Mouse (Mus musculus): ENCODE measurements at regions not wholly inside any gene's neighbourhood (a gene's known extent, or its start where the extent isn't known, plus 50 kb on each side); places are given as distances from the start of the nearest gene placed in this dataset.

DNA sequence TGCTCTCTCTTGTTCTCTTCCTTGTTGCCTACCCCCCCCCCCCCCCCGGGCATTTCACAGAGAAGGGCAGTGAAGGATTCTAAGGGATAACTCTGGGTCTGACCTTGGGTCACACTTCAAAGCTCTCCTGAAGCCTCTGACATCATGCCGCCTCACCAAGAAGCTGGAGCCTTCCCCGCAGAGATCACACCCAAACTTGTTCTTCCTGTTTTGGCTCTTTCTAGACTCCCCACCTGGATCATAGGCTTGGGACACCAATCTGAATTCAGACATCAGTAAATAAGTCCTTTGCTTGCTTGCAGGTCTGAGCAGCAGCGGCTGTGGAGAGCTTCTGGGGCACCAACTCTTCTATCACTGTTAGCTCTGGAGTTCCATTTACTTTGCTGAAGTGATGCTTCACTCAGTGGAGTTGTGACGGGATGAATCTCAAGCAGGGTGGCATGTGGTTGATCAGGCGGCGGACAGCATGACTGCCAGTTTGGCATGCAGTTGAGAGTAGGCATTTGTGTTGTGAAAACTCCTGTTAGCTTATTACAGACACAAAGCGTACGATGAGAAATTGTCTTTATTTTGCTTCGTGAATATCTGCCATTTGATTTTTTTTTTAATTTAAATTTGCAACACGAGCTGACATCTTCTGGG lies 226.5 kb upstream of the Adgrl2 start:
- no peak overlapping the region for H3K4me2 ChIP-seq (replicated peaks; ENCODE audit: low read depth, low read length)
- no peak for DNase-seq (ENCODE audit: low spot score)
- no peak overlapping the region for H3K4me3 ChIP-seq (ENCODE audit: low read depth, low read length)
- no peak overlapping the region for H3K9ac ChIP-seq (ENCODE audit: low read depth, low read length)
- no peaks in the 10 kb centered on the region for H3K9me3 ChIP-seq (ENCODE audit: control insufficient read depth, low read length)
- H3K27me3 ChIP-seq (ENCODE audit: control insufficient read depth, insufficient read depth, low read length), result 0 out of 2 replicates have a peak, but pooled peaks cover 2% of the 10 kb centered on the region
- no peak overlapping the region for H3K27ac ChIP-seq (ENCODE audit: low read depth, low read length)
- H3K4me1 ChIP-seq (replicated peaks; ENCODE audit: control insufficient read depth, insufficient read depth, low read length), result no peaks in the 10 kb centered on the region
- no peak for ATAC-seq (ENCODE audit: low FRiP score)
- 76% methylated on average over 11 of the region's 11 CpGs for WGBS
- H3K36me3 ChIP-seq (ENCODE audit: control insufficient read depth, insufficient read depth, low read length), result no peaks in the 10 kb centered on the region

DNA sequence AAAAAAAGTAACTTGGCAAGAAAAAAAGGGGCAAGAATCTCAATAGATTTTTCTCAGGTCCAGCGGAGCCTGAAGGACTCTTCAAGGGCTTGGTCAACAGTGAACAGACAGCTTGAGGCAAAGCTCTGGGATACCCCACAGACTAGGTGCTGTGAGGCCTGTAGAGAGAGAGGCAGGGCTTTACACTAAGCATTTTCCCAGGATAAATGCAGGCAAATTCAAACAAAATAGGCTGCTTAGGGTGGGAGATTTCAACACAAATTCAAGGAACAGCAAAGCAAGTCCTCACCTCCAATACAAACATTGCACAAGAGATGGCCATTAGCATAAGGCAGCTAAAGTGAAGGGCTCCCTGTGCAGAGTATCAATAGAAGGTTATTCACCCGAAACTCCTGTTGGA lies 225.3 kb upstream of the Adgrl2 start:
- WGBS, result 66% methylated on average over 2 of the region's 2 CpGs
- DNase-seq (ENCODE audit: low spot score), result no peak
- 0 out of 2 replicates have a peak, but pooled peaks cover 2% of the 10 kb centered on the region for H3K27me3 ChIP-seq (ENCODE audit: control insufficient read depth, insufficient read depth, low read length)
- H3K36me3 ChIP-seq (ENCODE audit: control insufficient read depth, insufficient read depth, low read length), result no peaks in the 10 kb centered on the region
- no peaks in the 10 kb centered on the region for H3K9me3 ChIP-seq (ENCODE audit: control insufficient read depth, low read length)
- no peaks in the 10 kb centered on the region for H3K4me1 ChIP-seq (replicated peaks; ENCODE audit: control insufficient read depth, insufficient read depth, low read length)
- no peak overlapping the region for H3K4me2 ChIP-seq (replicated peaks; ENCODE audit: low read depth, low read length)
- no peak for ATAC-seq (ENCODE audit: low FRiP score)
- H3K27ac ChIP-seq (ENCODE audit: low read depth, low read length), result no peak overlapping the region
- H3K4me3 ChIP-seq (ENCODE audit: low read depth, low read length), result no peak overlapping the region
- H3K9ac ChIP-seq (ENCODE audit: low read depth, low read length), result no peak overlapping the region

DNA sequence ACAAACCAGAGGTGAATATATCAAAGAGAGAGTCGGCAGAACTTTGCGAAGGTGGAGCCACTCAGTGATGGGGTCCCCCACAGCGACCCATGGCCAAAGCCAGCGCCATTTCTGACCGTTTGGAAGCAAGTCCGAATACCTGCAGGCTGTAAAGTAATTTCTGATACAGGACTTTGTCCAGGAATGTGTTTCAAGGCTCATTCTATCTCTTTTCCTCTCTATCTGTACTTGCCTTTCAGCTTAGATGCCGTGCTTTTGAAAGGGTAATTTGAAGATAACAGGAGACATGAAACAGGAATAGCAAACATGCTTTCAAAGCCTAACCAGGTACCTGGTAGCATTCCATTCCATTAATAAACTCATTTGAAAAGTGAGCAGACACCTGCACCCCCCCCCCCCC lies 221.6 kb upstream of the Adgrl2 start:
- Histone ChIP-seq H3K27ac (ENCODE audit: low read depth, low read length) (no peak overlapping the region), H3K9ac (ENCODE audit: low read depth, low read length) (no peak overlapping the region), H3K4me3 (ENCODE audit: low read depth, low read length) (no peak overlapping the region), H3K9me3 (ENCODE audit: control insufficient read depth, low read length) (no peaks in the 10 kb centered on the region), H3K4me1 (replicated peaks; ENCODE audit: control insufficient read depth, insufficient read depth, low read length) (no peaks in the 10 kb centered on the region), H3K4me2 (replicated peaks; ENCODE audit: low read depth, low read length) (no peak overlapping the region), H3K36me3 (ENCODE audit: control insufficient read depth, insufficient read depth, low read length) (no peaks in the 10 kb centered on the region), H3K27me3 (ENCODE audit: control insufficient read depth, insufficient read depth, low read length) (no peaks in the 10 kb centered on the region)
- 92% methylated on average over 7 of the region's 7 CpGs for WGBS
- DNase-seq (ENCODE audit: low spot score) (no peak), ATAC-seq (ENCODE audit: low FRiP score) (no peak)

DNA sequence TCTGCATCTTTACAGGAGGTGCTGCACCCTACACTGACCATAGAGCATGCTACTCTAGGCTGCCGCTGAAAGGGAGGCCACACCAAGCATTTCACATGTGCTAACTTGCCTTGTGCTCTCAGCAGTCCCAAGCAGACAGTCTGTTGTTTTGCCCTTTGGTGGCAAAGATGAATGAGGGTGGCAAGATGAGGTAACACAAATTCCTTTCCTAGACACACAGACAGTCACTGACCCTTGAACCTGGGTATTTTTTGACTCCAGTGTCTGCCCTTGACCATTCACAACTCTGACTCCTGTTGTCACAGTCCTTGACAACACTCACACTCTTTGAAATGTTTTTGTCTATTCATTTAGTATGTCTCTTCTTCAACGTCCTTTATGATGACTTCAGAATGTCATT lies 218.9 kb upstream of the Adgrl2 start:
- no peak for ATAC-seq (ENCODE audit: low FRiP score)
- H3K36me3 ChIP-seq (ENCODE audit: control insufficient read depth, insufficient read depth, low read length), result no peaks in the 10 kb centered on the region
- 78% methylated on average over 2 of the region's 2 CpGs for WGBS

DNA sequence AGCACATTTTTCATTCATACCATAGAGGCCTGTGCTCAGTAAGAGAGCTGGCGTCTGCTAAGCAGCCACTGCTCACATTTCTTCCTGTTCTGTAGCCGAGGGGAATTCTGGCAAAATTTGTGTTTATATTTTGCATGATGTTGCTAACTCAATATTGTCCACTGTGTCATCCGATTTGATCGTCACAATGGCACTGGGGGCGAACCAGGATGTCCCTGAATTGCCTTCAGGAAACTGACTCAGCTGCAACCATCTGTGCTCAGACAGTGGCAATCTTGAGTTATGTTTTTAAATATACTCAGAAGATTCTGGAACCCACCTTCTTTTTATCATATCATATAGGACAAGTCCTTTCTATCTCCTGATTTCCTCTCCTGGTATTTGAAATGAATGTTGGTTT lies 213.1 kb upstream of the Adgrl2 start:
- no peak for ATAC-seq (ENCODE audit: low FRiP score)
- H3K36me3 ChIP-seq (ENCODE audit: control insufficient read depth, insufficient read depth, low read length), result no peaks in the 10 kb centered on the region
- no peaks in the 10 kb centered on the region for H3K9me3 ChIP-seq (ENCODE audit: control insufficient read depth, low read length)
- H3K4me1 ChIP-seq (replicated peaks; ENCODE audit: control insufficient read depth, insufficient read depth, low read length), result no peaks in the 10 kb centered on the region
- H3K4me2 ChIP-seq (replicated peaks; ENCODE audit: low read depth, low read length), result no peak overlapping the region
- H3K9ac ChIP-seq (ENCODE audit: low read depth, low read length), result no peak overlapping the region
- 89% methylated on average over 5 of the region's 5 CpGs for WGBS
- no peaks in the 10 kb centered on the region for H3K27me3 ChIP-seq (ENCODE audit: control insufficient read depth, insufficient read depth, low read length)
- DNase-seq (ENCODE audit: low spot score), result no peak
- no peak overlapping the region for H3K4me3 ChIP-seq (ENCODE audit: low read depth, low read length)
- H3K27ac ChIP-seq (ENCODE audit: low read depth, low read length), result no peak overlapping the region

More for the DNA sequence above, 218.9 kb upstream of the Adgrl2 start:
- Histone ChIP-seq H3K9ac (ENCODE audit: low read depth, low read length) (no peak overlapping the region), H3K4me3 (ENCODE audit: low read depth, low read length) (no peak overlapping the region), H3K4me1 (replicated peaks; ENCODE audit: control insufficient read depth, insufficient read depth, low read length) (no peaks in the 10 kb centered on the region), H3K27ac (ENCODE audit: low read depth, low read length) (no peak overlapping the region), H3K9me3 (ENCODE audit: control insufficient read depth, low read length) (no peaks in the 10 kb centered on the region), H3K27me3 (ENCODE audit: control insufficient read depth, insufficient read depth, low read length) (no peaks in the 10 kb centered on the region), H3K4me2 (replicated peaks; ENCODE audit: low read depth, low read length) (no peak overlapping the region)
- no peak for DNase-seq (ENCODE audit: low spot score)

DNA sequence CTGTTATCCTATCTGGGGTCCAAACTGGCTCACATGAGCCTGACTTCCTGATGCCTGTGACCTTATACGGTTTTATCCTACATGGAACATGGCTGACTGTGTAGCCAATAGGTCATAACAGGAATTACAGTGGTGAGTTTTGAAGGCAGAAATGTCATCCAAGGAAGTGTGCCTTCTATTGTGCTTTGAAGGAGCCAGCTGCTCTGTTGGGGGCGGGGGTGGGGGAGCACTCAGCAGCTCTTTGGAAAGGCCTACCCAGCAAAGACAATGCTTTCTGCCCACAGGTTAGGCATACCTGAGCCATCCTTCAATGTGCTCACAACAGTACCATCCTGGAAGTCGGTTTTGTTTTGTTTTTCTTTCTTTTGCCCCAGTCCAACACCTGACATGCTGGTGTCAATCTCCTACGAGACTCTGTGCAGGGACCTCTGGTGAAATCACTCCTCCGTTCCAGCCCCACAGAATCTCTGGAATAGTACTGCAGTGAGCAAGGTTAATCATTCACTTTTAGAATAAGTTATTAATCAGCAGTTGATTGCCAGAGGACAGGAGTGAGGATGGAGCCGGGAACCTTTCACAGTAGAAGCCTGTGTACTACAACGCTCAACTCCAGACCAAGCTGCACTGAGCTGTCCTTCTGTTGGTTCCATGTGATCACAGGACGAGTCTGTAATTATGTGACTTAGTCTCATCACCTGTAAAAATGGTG lies 206.3 kb upstream of the Adgrl2 start:
- no peaks in the 10 kb centered on the region for H3K4me1 ChIP-seq (replicated peaks; ENCODE audit: control insufficient read depth, insufficient read depth, low read length)
- no peaks in the 10 kb centered on the region for H3K9me3 ChIP-seq (ENCODE audit: control insufficient read depth, low read length)
- 84% methylated on average over 8 of the region's 8 CpGs for WGBS
- H3K4me3 ChIP-seq (ENCODE audit: low read depth, low read length), result no peak overlapping the region
- H3K4me2 ChIP-seq (replicated peaks; ENCODE audit: low read depth, low read length), result no peak overlapping the region
- no peak overlapping the region for H3K9ac ChIP-seq (ENCODE audit: low read depth, low read length)
- no peaks in the 10 kb centered on the region for H3K27me3 ChIP-seq (ENCODE audit: control insufficient read depth, insufficient read depth, low read length)
- no peak overlapping the region for H3K27ac ChIP-seq (ENCODE audit: low read depth, low read length)
- DNase-seq (ENCODE audit: low spot score) (no peak), ATAC-seq (ENCODE audit: low FRiP score) (no peak)
- no peaks in the 10 kb centered on the region for H3K36me3 ChIP-seq (ENCODE audit: control insufficient read depth, insufficient read depth, low read length)

DNA sequence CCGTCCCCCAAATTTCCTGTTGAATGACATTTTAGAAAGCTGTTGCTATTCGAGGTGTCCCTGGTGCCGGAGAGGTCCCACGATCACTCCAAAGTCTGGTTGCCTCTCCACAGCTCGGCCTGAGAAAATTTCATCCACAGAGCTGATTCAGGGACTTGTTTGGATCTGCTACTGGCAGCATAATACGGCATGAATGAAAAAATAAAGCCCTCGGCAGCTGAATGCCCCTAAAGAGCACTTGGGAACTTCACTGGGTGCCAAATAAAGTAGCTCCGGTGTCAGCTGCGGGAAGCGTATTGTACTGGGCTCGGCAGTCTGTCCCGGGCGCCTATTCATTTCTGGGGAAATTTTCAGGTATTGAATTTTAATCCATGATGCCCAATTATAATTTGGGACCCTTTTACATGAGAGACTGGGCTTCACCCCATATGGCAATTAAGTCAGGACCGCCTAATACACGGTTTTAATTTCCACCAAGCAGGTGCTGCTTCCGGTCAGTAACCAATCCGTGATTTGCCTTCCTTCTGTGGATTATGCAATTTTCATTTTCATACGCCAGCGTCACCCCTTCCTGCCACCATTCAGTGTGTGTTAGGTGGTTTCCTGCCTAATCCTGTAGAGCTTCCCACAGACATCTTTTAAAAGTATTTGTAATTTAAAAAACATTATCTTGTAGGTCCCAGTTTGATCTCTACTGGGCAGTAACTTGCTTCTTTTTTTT lies 200.7 kb upstream of the Adgrl2 start:
- Histone ChIP-seq H3K27ac (ENCODE audit: low read depth, low read length) (no peak overlapping the region), H3K4me1 (replicated peaks; ENCODE audit: control insufficient read depth, insufficient read depth, low read length) (no peaks in the 10 kb centered on the region), H3K9me3 (ENCODE audit: control insufficient read depth, low read length) (no peaks in the 10 kb centered on the region), H3K36me3 (ENCODE audit: control insufficient read depth, insufficient read depth, low read length) (no peaks in the 10 kb centered on the region), H3K4me3 (ENCODE audit: low read depth, low read length) (no peak overlapping the region), H3K9ac (ENCODE audit: low read depth, low read length) (no peak overlapping the region), H3K27me3 (ENCODE audit: control insufficient read depth, insufficient read depth, low read length) (no peaks in the 10 kb centered on the region), H3K4me2 (replicated peaks; ENCODE audit: low read depth, low read length) (no peak overlapping the region)
- WGBS, result 68% methylated on average over 19 of the region's 19 CpGs
- no peak for ATAC-seq (ENCODE audit: low FRiP score)
- DNase-seq (ENCODE audit: low spot score), result peak; percentile 10

DNA sequence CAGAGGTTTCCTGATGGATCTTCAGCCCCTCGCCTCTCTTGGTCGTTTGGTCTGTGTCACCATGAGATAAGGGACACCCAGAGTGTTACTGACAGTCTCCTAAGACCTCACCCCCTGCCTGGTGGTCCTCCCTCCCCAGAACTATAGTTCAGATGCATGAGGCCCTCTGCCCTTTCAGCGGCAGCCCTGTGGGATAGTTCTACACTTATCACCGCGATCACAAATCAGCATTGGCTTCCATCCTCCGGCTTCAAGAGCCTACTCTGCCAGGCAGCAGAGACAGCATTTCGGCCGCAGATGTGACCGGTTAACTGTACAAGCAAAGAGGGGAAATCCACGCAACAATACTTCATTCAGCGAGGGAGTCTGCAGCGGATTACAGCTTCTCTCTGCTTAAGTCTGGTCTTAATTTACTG lies 193.8 kb upstream of the Adgrl2 start:
- H3K9me3 ChIP-seq (ENCODE audit: control insufficient read depth, low read length), result no peaks in the 10 kb centered on the region
- 38% methylated on average over 12 of the region's 12 CpGs for WGBS
- DNase-seq (ENCODE audit: low spot score), result peak; percentile 31
- H3K36me3 ChIP-seq (ENCODE audit: control insufficient read depth, insufficient read depth, low read length), result no peaks in the 10 kb centered on the region
- no peak overlapping the region for H3K9ac ChIP-seq (ENCODE audit: low read depth, low read length)
- no peaks in the 10 kb centered on the region for H3K27me3 ChIP-seq (ENCODE audit: control insufficient read depth, insufficient read depth, low read length)
- H3K4me2 ChIP-seq (replicated peaks; ENCODE audit: low read depth, low read length), result no peak overlapping the region
- no peak for ATAC-seq (ENCODE audit: low FRiP score)
- no peak overlapping the region for H3K4me3 ChIP-seq (ENCODE audit: low read depth, low read length)
- H3K4me1 ChIP-seq (replicated peaks; ENCODE audit: control insufficient read depth, insufficient read depth, low read length), result no peaks in the 10 kb centered on the region
- no peak overlapping the region for H3K27ac ChIP-seq (ENCODE audit: low read depth, low read length)
